Mouse (Mus musculus): ENCODE results near the gene Nkpd1. TPM values are rescaled to one million over a fixed set of nuclear protein-coding genes. Genes with fewer than 3 reads are reported as not detected.

Nkpd1 gene
- not detected for polyA plus RNA-seq (2014; fragmentation: Illumina TruSeq; extraction: RNeasy Lipid Tissue Mini Kit (QIAGEN cat#74804); ENCODE audit: low read depth, low replicate concordance)

GRCm38 (mm10) chr7:19517652-19518365, at the start of gene Nkpd1:
TSS of gene Nkpd1 (plus strand) at chr7:19517838.

GRCm38 (mm10) chr7:19508150-19508923, 9.3 kb upstream of the Nkpd1 start, which contains the start of the genes Bloc1s3 and Trappc6a:
TSS of gene Bloc1s3 (minus strand) at chr7:19508367.
TSS of gene Trappc6a (plus strand) at chr7:19508395.

GRCm38 (mm10) chr7:19562643-19563410, 45.2 kb downstream of the Nkpd1 start, which contains the start of gene Ppp1r37:
TSS of gene Ppp1r37 (minus strand) at chr7:19563076.

Other genes with a start within 250 kb of the Nkpd1 start
- 7.0 TPM for gene Vasp, start 246.0 kb upstream of the Nkpd1 start, polyA plus RNA-seq (2014; fragmentation: Illumina TruSeq; extraction: RNeasy Lipid Tissue Mini Kit (QIAGEN cat#74804); ENCODE audit: low read depth, low replicate concordance)
- not detected for gene Ppm1n, start 237.8 kb upstream of the Nkpd1 start, polyA plus RNA-seq (2014; fragmentation: Illumina TruSeq; extraction: RNeasy Lipid Tissue Mini Kit (QIAGEN cat#74804); ENCODE audit: low read depth, low replicate concordance)
- not detected for gene Rtn2, start 235.2 kb upstream of the Nkpd1 start, polyA plus RNA-seq (2014; fragmentation: Illumina TruSeq; extraction: RNeasy Lipid Tissue Mini Kit (QIAGEN cat#74804); ENCODE audit: low read depth, low replicate concordance)
- 0.21 TPM for gene Fosb, start 207.8 kb upstream of the Nkpd1 start, polyA plus RNA-seq (2014; fragmentation: Illumina TruSeq; extraction: RNeasy Lipid Tissue Mini Kit (QIAGEN cat#74804); ENCODE audit: low read depth, low replicate concordance)
- 1.9 TPM for gene Ercc1, start 173.1 kb upstream of the Nkpd1 start, polyA plus RNA-seq (2014; fragmentation: Illumina TruSeq; extraction: RNeasy Lipid Tissue Mini Kit (QIAGEN cat#74804); ENCODE audit: low read depth, low replicate concordance)
- gene Cd3eap, start 158.4 kb upstream of the Nkpd1 start, polyA plus RNA-seq (2014; fragmentation: Illumina TruSeq; extraction: RNeasy Lipid Tissue Mini Kit (QIAGEN cat#74804); ENCODE audit: low read depth, low replicate concordance), result 0.95 TPM
- 0.29 TPM for gene Ppp1r13l, start 158.1 kb upstream of the Nkpd1 start, polyA plus RNA-seq (2014; fragmentation: Illumina TruSeq; extraction: RNeasy Lipid Tissue Mini Kit (QIAGEN cat#74804); ENCODE audit: low read depth, low replicate concordance)
- 0.40 TPM for gene Ercc2, start 135.8 kb upstream of the Nkpd1 start, polyA plus RNA-seq (2014; fragmentation: Illumina TruSeq; extraction: RNeasy Lipid Tissue Mini Kit (QIAGEN cat#74804); ENCODE audit: low read depth, low replicate concordance)
- gene Klc3, start 113.7 kb upstream of the Nkpd1 start, polyA plus RNA-seq (2014; fragmentation: Illumina TruSeq; extraction: RNeasy Lipid Tissue Mini Kit (QIAGEN cat#74804); ENCODE audit: low read depth, low replicate concordance), result not detected
- not detected for gene Ckm, start 113.1 kb upstream of the Nkpd1 start, polyA plus RNA-seq (2014; fragmentation: Illumina TruSeq; extraction: RNeasy Lipid Tissue Mini Kit (QIAGEN cat#74804); ENCODE audit: low read depth, low replicate concordance)
- 0.82 TPM for gene Mark4, start 59.0 kb upstream of the Nkpd1 start, polyA plus RNA-seq (2014; fragmentation: Illumina TruSeq; extraction: RNeasy Lipid Tissue Mini Kit (QIAGEN cat#74804); ENCODE audit: low read depth, low replicate concordance)
- 0.34 TPM for gene Exoc3l2, start 54.5 kb upstream of the Nkpd1 start, polyA plus RNA-seq (2014; fragmentation: Illumina TruSeq; extraction: RNeasy Lipid Tissue Mini Kit (QIAGEN cat#74804); ENCODE audit: low read depth, low replicate concordance)
- 1.6 TPM for gene Bloc1s3, start 9.5 kb upstream of the Nkpd1 start, polyA plus RNA-seq (2014; fragmentation: Illumina TruSeq; extraction: RNeasy Lipid Tissue Mini Kit (QIAGEN cat#74804); ENCODE audit: low read depth, low replicate concordance)
- not detected for gene Trappc6a, start 9.4 kb upstream of the Nkpd1 start, polyA plus RNA-seq (2014; fragmentation: Illumina TruSeq; extraction: RNeasy Lipid Tissue Mini Kit (QIAGEN cat#74804); ENCODE audit: low read depth, low replicate concordance)
- gene Ppp1r37, start 45.2 kb downstream of the Nkpd1 start, polyA plus RNA-seq (2014; fragmentation: Illumina TruSeq; extraction: RNeasy Lipid Tissue Mini Kit (QIAGEN cat#74804); ENCODE audit: low read depth, low replicate concordance), result 1.3 TPM
- not detected for gene Zfp296, start 59.4 kb downstream of the Nkpd1 start, polyA plus RNA-seq (2014; fragmentation: Illumina TruSeq; extraction: RNeasy Lipid Tissue Mini Kit (QIAGEN cat#74804); ENCODE audit: low read depth, low replicate concordance)
- gene Gemin7, start 59.8 kb downstream of the Nkpd1 start, polyA plus RNA-seq (2014; fragmentation: Illumina TruSeq; extraction: RNeasy Lipid Tissue Mini Kit (QIAGEN cat#74804); ENCODE audit: low read depth, low replicate concordance), result 10.5 TPM
- 1.7 TPM for gene Clasrp, start 86.6 kb downstream of the Nkpd1 start, polyA plus RNA-seq (2014; fragmentation: Illumina TruSeq; extraction: RNeasy Lipid Tissue Mini Kit (QIAGEN cat#74804); ENCODE audit: low read depth, low replicate concordance)
- gene Relb, start 111.6 kb downstream of the Nkpd1 start, polyA plus RNA-seq (2014; fragmentation: Illumina TruSeq; extraction: RNeasy Lipid Tissue Mini Kit (QIAGEN cat#74804); ENCODE audit: low read depth, low replicate concordance), result 0.11 TPM
- gene Clptm1, start 147.2 kb downstream of the Nkpd1 start, polyA plus RNA-seq (2014; fragmentation: Illumina TruSeq; extraction: RNeasy Lipid Tissue Mini Kit (QIAGEN cat#74804); ENCODE audit: low read depth, low replicate concordance), result 20.7 TPM
- gene Apoc2, start 160.1 kb downstream of the Nkpd1 start, polyA plus RNA-seq (2014; fragmentation: Illumina TruSeq; extraction: RNeasy Lipid Tissue Mini Kit (QIAGEN cat#74804); ENCODE audit: low read depth, low replicate concordance), result 44.8 TPM
- gene Gm44805, start 163.6 kb downstream of the Nkpd1 start, polyA plus RNA-seq (2014; fragmentation: Illumina TruSeq; extraction: RNeasy Lipid Tissue Mini Kit (QIAGEN cat#74804); ENCODE audit: low read depth, low replicate concordance), result not detected
- 123 TPM for gene Apoc4, start 163.6 kb downstream of the Nkpd1 start, polyA plus RNA-seq (2014; fragmentation: Illumina TruSeq; extraction: RNeasy Lipid Tissue Mini Kit (QIAGEN cat#74804); ENCODE audit: low read depth, low replicate concordance)
- gene Apoc1, start 174.8 kb downstream of the Nkpd1 start, polyA plus RNA-seq (2014; fragmentation: Illumina TruSeq; extraction: RNeasy Lipid Tissue Mini Kit (QIAGEN cat#74804); ENCODE audit: low read depth, low replicate concordance), result 3,872 TPM
- 941 TPM for gene Apoe, start 181.3 kb downstream of the Nkpd1 start, polyA plus RNA-seq (2014; fragmentation: Illumina TruSeq; extraction: RNeasy Lipid Tissue Mini Kit (QIAGEN cat#74804); ENCODE audit: low read depth, low replicate concordance)
- 1.1 TPM for gene Tomm40, start 197.6 kb downstream of the Nkpd1 start, polyA plus RNA-seq (2014; fragmentation: Illumina TruSeq; extraction: RNeasy Lipid Tissue Mini Kit (QIAGEN cat#74804); ENCODE audit: low read depth, low replicate concordance)
- gene Nectin2, start 232.6 kb downstream of the Nkpd1 start, polyA plus RNA-seq (2014; fragmentation: Illumina TruSeq; extraction: RNeasy Lipid Tissue Mini Kit (QIAGEN cat#74804); ENCODE audit: low read depth, low replicate concordance), result 2.6 TPM